Mouse (Mus musculus) T-cell, adult 2 months (primary cell): ENCODE data around the gene Aar2.

Experiments used
- DNase-seq: peaks from one replicate; pipeline ENCODE4 v3.0.0; 2022; ENCODE audit warnings: low spot score

The Aar2 gene

GRCm38 (mm10) chr2:156568647-156569046, 21.3 kb downstream of the Aar2 start:
- DNase-seq = no peak

DNA sequence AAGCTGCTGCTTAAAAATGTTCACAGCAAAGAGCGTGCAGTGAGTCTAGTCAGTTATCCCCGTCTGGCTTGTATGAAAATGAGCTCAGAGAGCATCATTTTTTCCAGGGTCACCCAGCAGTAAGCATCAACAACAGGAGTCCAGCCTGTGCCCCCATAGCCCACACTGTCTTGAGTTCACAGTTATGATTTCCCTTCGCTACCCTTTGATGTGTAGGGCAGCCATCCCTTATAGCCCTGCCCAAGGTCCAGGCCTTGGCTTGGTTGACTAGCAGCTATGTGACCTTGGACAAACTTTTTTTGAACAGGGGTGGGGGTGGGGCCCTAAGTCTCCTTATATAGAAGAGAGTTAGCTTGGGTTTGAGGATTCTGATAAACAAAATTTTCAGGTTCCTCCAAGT, 21.9 kb downstream of the Aar2 start:
- no peak for DNase-seq

- no peak for DNase-seq
These were observed 24.1 kb downstream of the Aar2 start for GRCm38 (mm10) chr2:156571521-156571920.

DNA sequence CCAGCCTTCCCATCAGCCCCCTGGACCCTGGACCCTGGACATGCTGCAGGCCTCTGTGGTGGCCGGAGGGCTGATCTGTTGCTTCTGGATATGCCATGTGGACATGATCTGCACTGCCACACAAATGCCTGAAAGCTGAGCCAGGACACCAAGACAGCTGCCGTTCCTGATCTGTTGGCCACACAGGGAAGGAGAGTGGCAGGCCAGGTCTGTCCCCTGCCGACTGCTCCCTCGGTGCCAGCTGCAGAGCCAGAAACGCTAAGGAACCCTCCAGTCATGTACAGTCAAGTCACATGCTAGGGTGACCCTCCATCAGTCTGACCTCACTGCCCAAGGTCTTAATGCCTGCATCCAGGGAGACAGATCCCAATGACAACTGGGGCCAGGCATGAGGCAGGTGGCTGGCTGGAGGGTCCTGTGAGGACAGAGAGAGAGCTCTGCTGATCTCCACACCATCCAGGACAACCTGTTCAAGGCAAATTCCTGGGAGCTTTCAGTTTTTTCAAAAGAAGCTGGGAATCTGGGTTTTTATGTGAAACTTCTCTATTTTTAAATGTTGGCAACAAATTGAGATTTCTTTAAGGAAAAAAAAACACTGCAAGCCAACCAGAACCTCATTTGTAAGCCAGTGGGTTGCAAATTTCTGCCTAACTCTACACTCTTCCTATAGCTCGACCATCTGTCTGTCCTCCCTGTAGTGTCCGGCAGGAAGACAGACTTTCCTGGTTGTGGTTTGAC, 29.6 kb downstream of the Aar2 start:
- DNase-seq = no peak

DNA sequence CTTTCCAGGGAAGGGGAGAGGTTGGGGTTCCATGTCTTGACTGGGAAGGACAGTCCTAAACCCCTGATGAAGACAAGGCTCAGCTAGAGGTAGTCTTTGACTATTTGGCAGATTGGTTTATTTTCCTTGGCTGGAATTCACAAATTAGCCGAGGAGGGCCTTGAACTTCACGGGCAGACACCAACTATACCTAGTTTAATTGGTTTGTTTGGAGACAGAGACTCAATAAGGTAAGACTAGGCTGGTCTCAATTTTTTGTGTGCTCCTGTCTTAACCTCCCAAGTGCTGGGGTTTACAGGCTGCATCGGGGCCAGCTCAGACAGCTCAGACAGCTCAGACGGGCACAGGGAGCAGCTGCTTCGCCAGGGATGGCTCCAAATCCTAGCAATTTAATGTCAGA, 33.1 kb downstream of the Aar2 start:
- DNase-seq = no peak

DNA sequence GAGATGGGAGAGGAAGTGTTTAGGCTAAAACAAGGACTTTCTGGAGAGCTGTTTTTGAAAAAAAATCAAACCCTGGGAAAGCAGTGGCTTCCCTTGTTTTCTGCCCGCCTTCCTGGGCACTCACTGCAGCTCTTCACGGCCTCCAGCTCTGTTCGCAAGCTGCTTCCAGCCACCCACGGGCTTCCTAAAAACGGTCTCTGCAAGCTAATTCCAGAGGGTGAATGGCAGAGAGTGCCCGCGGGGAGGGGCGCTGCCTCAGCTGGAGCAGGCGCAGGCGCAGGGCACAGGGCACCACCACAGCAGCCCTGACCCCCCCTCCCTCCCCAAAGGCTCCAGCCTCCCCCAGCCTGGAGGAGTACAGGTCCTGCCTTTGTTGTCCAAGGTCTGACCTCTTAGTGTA, 33.9 kb downstream of the Aar2 start:
- no peak for DNase-seq

GRCm38 (mm10) chr2:156582887-156583286, 35.5 kb downstream of the Aar2 start:
- no peak for DNase-seq

GRCm38 (mm10) chr2:156584154-156584796, 36.9 kb downstream of the Aar2 start:
- DNase-seq = no peak

- no peak for DNase-seq
These were observed 37.5 kb downstream of the Aar2 start for GRCm38 (mm10) chr2:156584797-156585471.

- no peak for DNase-seq
These were observed 42.1 kb downstream of the Aar2 start for GRCm38 (mm10) chr2:156589481-156589880.

DNA sequence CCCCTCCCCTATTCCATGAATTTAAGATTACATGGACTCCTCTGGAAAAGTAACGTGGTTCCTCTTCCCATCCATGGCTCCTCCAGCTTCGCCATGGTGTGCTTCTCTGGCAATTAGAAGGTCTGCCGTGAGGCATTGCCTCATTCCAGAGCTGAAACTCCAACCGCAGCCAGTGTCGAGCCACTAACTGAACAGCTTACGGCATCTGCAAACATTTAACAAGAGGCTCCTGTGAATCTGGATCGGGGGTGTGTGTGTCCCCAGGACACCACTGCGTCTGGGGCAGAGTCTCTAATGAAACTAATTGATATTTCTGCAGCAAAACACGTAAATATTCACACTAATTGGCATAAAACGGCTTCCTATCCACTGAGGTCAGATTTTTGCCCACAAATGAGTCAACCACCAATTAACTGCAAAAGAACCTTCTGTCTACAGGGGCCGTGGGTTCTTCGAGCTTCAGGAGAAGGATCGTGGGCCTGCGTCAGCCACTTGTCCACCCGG, 47.7 kb downstream of the Aar2 start:
- no peak for DNase-seq

GRCm38 (mm10) chr2:156602581-156602980, 55.2 kb downstream of the Aar2 start:
- no peak for DNase-seq

GRCm38 (mm10) chr2:156603671-156604070, 56.3 kb downstream of the Aar2 start:
- no peak for DNase-seq

- DNase-seq = no peak
These were observed 57.8 kb downstream of the Aar2 start for GRCm38 (mm10) chr2:156605144-156605543.

- no peak for DNase-seq
These were observed 58.6 kb downstream of the Aar2 start for GRCm38 (mm10) chr2:156605971-156606370.

DNA sequence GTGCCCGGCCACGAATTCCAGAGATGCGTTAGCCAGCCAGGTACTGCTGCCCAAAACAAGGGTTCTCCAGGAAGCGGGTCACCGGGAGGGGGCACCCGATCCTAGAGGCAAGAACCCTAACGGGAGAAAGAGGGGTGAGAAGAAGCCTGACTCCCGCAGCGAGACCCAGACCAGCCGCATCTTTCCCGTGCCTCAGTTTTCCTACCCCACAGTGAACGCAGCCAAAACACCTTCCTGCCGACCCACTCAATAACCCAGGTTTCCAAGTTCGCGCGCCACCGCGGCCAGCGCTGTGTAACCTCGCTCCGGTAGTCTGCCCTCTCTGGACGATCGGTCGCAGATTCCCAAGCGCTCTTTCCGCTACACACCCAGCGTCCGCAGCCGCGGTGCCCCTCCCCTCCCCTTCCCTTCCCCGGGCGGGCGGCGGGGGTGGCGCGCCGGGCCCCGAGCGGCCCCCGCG, 65.7 kb downstream of the Aar2 start:
- DNase-seq = no peak

DNA sequence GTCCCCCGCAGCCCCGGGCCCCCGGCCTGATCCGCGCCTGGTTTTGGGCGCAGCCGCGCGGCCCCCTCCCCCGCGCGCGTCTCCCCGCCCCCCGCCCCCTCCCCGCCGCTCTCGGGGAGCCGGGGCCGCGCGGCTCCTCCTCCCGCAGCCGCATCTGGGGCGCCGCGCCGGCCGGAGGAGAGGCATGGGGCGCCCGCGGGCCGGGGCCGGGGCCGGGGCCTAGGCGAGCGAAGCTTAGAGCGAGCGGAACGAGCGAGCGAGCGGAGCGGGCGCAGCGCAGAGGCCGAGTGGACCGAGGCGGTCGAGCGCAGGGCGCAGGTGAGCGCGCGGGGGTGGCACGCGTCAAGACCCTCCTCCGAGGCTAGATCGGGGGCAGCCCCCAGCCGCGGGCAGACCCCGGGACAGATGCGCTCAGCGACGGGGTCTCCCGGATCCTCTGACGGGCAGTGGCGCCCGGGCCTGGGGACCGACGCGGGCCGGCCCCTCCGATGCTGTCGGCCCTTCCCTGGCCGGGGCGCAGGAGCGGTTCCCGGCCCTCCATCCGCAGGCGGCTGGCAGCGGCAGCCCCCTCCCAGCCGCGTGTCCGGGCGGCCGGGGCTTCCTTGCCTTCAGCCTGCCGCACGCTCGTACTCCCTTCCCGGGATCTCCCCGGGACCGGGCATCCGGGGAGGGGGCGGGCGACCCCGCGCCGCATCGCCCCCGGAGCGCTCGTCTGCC, 66.3 kb downstream of the Aar2 start, which contains the start of gene Dlgap4:
Gene Dlgap4 (plus strand): TSS at position 165 of the 717 bp plus-strand sequence.
- DNase-seq = no peak

DNA sequence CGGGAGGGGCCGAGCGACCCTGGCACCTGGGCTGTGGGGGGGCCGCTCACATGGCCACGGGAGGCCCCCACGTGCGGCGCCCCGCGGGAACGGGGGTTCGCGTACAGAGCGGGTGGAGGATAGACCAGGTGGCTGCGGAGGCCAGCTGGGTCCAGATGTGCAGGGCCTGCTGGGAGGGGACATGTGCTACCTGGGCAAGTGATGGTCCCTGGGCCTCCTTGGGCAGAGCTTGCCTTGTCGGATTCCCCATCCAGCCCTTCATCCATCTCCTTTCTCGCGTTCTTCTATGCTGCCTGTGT, 66.8 kb downstream of the Aar2 start:
- no peak for DNase-seq

DNA sequence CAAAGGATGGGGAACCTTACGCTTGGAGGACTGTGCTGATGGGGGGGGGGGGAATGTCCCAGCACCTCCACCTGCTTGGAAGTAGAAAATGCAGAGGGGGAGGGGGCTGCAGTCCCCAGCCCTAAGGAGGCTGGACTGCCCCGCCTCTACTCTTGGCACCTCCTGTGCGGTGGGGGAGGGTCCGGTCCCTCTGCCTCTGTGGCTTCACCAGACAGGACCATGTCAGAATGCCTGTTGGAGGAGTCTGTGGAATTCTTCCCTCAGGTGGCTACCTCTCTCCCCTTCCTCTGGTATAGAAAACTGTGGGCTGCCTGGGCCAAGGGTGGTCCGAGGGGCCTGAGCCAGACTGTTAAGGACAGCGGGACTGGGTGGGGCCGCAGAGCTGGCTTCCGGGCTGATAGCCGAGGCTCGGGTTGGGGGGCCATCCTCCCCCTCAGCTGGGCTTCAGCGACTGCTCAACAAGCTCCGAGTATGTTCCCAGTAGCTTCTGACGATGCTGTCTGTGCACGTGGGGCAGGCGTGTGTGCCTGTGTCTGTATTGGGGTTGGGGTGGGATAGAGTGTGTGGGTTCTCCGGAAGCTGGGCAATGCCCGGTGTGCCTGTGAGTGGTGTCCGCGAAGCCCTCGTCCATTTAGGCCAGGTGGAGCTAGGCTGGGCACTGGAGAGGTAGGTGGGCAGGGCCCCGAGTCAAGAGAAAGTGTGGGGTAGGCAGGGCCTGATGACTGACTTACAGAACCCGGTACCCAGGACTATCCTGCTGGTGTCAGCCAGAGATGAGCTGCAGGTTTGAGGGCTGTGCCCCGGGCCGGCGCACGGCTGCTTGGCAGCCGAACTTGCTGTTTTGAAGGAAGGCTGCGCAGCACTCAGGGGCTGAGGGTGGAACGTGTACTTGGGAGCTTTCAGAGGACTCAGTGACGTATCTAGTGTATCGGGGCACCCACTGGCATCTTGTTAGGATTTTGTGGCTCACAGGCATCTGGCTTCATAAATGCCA, 67.6 kb downstream of the Aar2 start:
- DNase-seq = no peak

GRCm38 (mm10) chr2:156616513-156616912, 69.1 kb downstream of the Aar2 start:
- DNase-seq = no peak

GRCm38 (mm10) chr2:156617536-156617935, 70.2 kb downstream of the Aar2 start:
- DNase-seq = no peak
